7 mouse cellular contexts compared by ENCODE assay signal in genomic region chr11:3165210-3165782, GRCm38 (mm10). TPM values are rescaled to one million over a fixed set of nuclear protein-coding genes. Genes with fewer than 3 reads are reported as not detected.
DNase-seq lines count a peak whose midpoint lies in the region; ATAC-seq and TF ChIP-seq lines count a peak whose summit lies in the region.
"Not testable (repeated sequence)": the region's sequence is repeated elsewhere in the genome, so short reads cannot be mapped to it uniquely, and the experiment has no call there.

No protein-coding gene starts in this region.

- H3K36me3 ChIP-seq in embryonic facial prominence, embryonic 14.5 days (ENCODE audit: control insufficient read depth, insufficient read depth, low read length); heart, embryonic 11.5 days (ENCODE audit: control insufficient read depth, insufficient read depth, low read length); limb, embryonic 14.5 days (ENCODE audit: control insufficient read depth, insufficient read depth, low read length); neural tube, embryonic 13.5 days: not testable (repeated sequence)

- peak; percentile 45 for ATAC-seq in embryonic facial prominence, embryonic 14.5 days (ENCODE audit: low read depth)
- ATAC-seq in heart, embryonic 11.5 days (replicated peaks; ENCODE audit: insufficient number of reproducible peaks, low FRiP score, low TSS enrichment), result peak; percentile 21
- not testable (repeated sequence) for ATAC-seq in limb, embryonic 14.5 days (ENCODE audit: low FRiP score, low read depth)
- peak; percentile 14 for ATAC-seq in megakaryocyte, adult 5-6 weeks (ENCODE audit: poor library complexity, severe bottlenecking)
- ATAC-seq in neural tube, embryonic 13.5 days (ENCODE audit: low read depth), result peak; percentile 17; the same call in 1 of the 2 replicates

- not testable (repeated sequence) for TF ChIP-seq POLR2A in limb, embryonic 14.5 days (IDR thresholded peaks at IDR 0.05; ENCODE audit: borderline replicate concordance, extremely low read depth, insufficient read depth, insufficient read length)

- DNase-seq in Muller cell, postnatal 12 days (ENCODE audit: inconsistent ontology term), result peak; percentile 25
- DNase-seq in embryonic facial prominence, embryonic 14.5 days (ENCODE audit: low spot score), result not testable (repeated sequence)
- DNase-seq in induced T-regulatory cell, adult 2 months (ENCODE audit: low read depth), result peak; percentile 43
- peak; percentile 13 for DNase-seq in limb, embryonic 14.5 days (ENCODE audit: low spot score)

- peaks cover 15% of the 10 kb centered on the region for H3K9me3 ChIP-seq in embryonic facial prominence, embryonic 14.5 days (ENCODE audit: control insufficient read depth, low read length)
- not testable (repeated sequence) for H3K9me3 ChIP-seq in heart, embryonic 11.5 days (replicated peaks; ENCODE audit: control insufficient read depth, low read length); limb, embryonic 14.5 days (ENCODE audit: control insufficient read depth, low read length)
- peaks cover 31% of the 10 kb centered on the region for H3K9me3 ChIP-seq in neural tube, embryonic 13.5 days

- H3K4me1 ChIP-seq in embryonic facial prominence, embryonic 14.5 days (ENCODE audit: control insufficient read depth, insufficient read depth, low read length); heart, embryonic 11.5 days (ENCODE audit: control insufficient read depth, insufficient read depth, low read length); limb, embryonic 14.5 days (ENCODE audit: control insufficient read depth, insufficient read depth, low read length); neural tube, embryonic 13.5 days (replicated peaks): not testable (repeated sequence)

- H3K27ac ChIP-seq in embryonic facial prominence, embryonic 14.5 days (replicated peaks; ENCODE audit: low read depth, low read length); heart, embryonic 11.5 days (ENCODE audit: low read depth, low read length); limb, embryonic 14.5 days (replicated peaks; ENCODE audit: low read depth, low read length); neural tube, embryonic 13.5 days (replicated peaks): not testable (repeated sequence)

- not testable (repeated sequence) for H3K4me2 ChIP-seq in embryonic facial prominence, embryonic 14.5 days (ENCODE audit: low read depth, low read length); heart, embryonic 11.5 days; limb, embryonic 14.5 days (replicated peaks; ENCODE audit: low read depth, low read length, severe bottlenecking); neural tube, embryonic 13.5 days

- not testable (repeated sequence) for H3K4me3 ChIP-seq in embryonic facial prominence, embryonic 14.5 days (ENCODE audit: low read depth, low read length); heart, embryonic 11.5 days (ENCODE audit: low read depth, low read length); limb, embryonic 14.5 days (replicated peaks; ENCODE audit: low read length); neural tube, embryonic 13.5 days

- not testable (repeated sequence) for H3K27me3 ChIP-seq in embryonic facial prominence, embryonic 14.5 days (replicated peaks; ENCODE audit: control insufficient read depth, insufficient read depth, low read length); heart, embryonic 11.5 days (ENCODE audit: control insufficient read depth, insufficient read depth, low read length); limb, embryonic 14.5 days (ENCODE audit: control insufficient read depth, insufficient read depth, low read length); neural tube, embryonic 13.5 days

- not testable (repeated sequence) for H3K9ac ChIP-seq in embryonic facial prominence, embryonic 14.5 days (ENCODE audit: low read depth, low read length); heart, embryonic 11.5 days (ENCODE audit: low read depth, low read length); limb, embryonic 14.5 days (ENCODE audit: low read depth, low read length, severe bottlenecking); neural tube, embryonic 13.5 days

- 81% methylated on average over 3 of the region's 5 CpGs for WGBS in embryonic facial prominence, embryonic 14.5 days
- WGBS in heart, embryonic 11.5 days (ENCODE audit: insufficient replicate concordance), result 68% methylated on average over 3 of the region's 5 CpGs
- 76% methylated on average over 3 of the region's 5 CpGs for WGBS in limb, embryonic 14.5 days
- 79% methylated on average over 3 of the region's 5 CpGs for WGBS in neural tube, embryonic 13.5 days

RNA-seq across cellular contexts. Expression of gene Sfi1, which starts 28.0 kb away (rescaled TPM):
- 9.8 and 9.9 TPM in 2 replicates for polyA plus RNA-seq in embryonic facial prominence, embryonic 14.5 days (2014; fragmentation: Nextera tagmentation; extraction: Ambion mirVana)
- 7.6 and 8.6 TPM in 2 replicates for polyA plus RNA-seq in heart, embryonic 11.5 days (2014; fragmentation: Nextera tagmentation; extraction: Ambion mirVana)
- polyA plus RNA-seq in limb, embryonic 14.5 days (2012; rRNA removed), result 34.6 and 39.4 TPM in 2 replicates
- 10.1 and 11.7 TPM in 2 replicates for polyA plus RNA-seq in limb, embryonic 14.5 days (2014; fragmentation: Nextera tagmentation; extraction: Ambion mirVana)
- 6.0 and 12.5 TPM in 2 replicates for total RNA-seq in megakaryocyte, adult 5-6 weeks (2015)
- 7.5 and 9.6 TPM in 2 replicates for total RNA-seq in megakaryocyte, adult 5-6 weeks (2017)
- polyA plus RNA-seq in neural tube, embryonic 13.5 days (2015; fragmentation: Nextera tagmentation; extraction: Ambion mirVana), result 13.5 and 16.4 TPM in 2 replicates

RNA-seq across cellular contexts. Expression of gene Eif4enif1, which starts 36.9 kb away (rescaled TPM):
- polyA plus RNA-seq in embryonic facial prominence, embryonic 14.5 days (2014; fragmentation: Nextera tagmentation; extraction: Ambion mirVana), result 38.8 and 44.6 TPM in 2 replicates
- polyA plus RNA-seq in heart, embryonic 11.5 days (2014; fragmentation: Nextera tagmentation; extraction: Ambion mirVana), result 43.2 and 44.9 TPM in 2 replicates
- polyA plus RNA-seq in limb, embryonic 14.5 days (2012; rRNA removed), result 87.8 and 103 TPM in 2 replicates
- polyA plus RNA-seq in limb, embryonic 14.5 days (2014; fragmentation: Nextera tagmentation; extraction: Ambion mirVana), result 55.9 and 68.7 TPM in 2 replicates
- 76.8 and 80.1 TPM in 2 replicates for total RNA-seq in megakaryocyte, adult 5-6 weeks (2015)
- 44.9 and 50.7 TPM in 2 replicates for total RNA-seq in megakaryocyte, adult 5-6 weeks (2017)
- 52.4 and 53.0 TPM in 2 replicates for polyA plus RNA-seq in neural tube, embryonic 13.5 days (2015; fragmentation: Nextera tagmentation; extraction: Ambion mirVana)
